Mouse (Mus musculus): Measurements from ENCODE around the gene Scimp.

- peak; percentile 53; the same call in 1 of the 2 replicates for TF ChIP-seq CTCF (IDR thresholded peaks at IDR 0.05; ENCODE audit: borderline replicate concordance, insufficient read depth, low read depth, low read length)
- no peak for TF ChIP-seq POLR2A (IDR thresholded peaks at IDR 0.05; ENCODE audit: borderline replicate concordance, insufficient read depth, low read length)
Measured at GRCm38 (mm10) chr11:70815498-70816078, 3.2 kb upstream of the Scimp start.

All from cerebellum, adult 2 months (tissue).